Mouse (Mus musculus): ENCODE data around the gene Hspa1a. TPM values are rescaled to one million over a fixed set of nuclear protein-coding genes. Genes with fewer than 3 reads are reported as not detected.

Hspa1a gene
- polyA plus RNA-seq, 1 experiment: 1.9 TPM

DNA sequence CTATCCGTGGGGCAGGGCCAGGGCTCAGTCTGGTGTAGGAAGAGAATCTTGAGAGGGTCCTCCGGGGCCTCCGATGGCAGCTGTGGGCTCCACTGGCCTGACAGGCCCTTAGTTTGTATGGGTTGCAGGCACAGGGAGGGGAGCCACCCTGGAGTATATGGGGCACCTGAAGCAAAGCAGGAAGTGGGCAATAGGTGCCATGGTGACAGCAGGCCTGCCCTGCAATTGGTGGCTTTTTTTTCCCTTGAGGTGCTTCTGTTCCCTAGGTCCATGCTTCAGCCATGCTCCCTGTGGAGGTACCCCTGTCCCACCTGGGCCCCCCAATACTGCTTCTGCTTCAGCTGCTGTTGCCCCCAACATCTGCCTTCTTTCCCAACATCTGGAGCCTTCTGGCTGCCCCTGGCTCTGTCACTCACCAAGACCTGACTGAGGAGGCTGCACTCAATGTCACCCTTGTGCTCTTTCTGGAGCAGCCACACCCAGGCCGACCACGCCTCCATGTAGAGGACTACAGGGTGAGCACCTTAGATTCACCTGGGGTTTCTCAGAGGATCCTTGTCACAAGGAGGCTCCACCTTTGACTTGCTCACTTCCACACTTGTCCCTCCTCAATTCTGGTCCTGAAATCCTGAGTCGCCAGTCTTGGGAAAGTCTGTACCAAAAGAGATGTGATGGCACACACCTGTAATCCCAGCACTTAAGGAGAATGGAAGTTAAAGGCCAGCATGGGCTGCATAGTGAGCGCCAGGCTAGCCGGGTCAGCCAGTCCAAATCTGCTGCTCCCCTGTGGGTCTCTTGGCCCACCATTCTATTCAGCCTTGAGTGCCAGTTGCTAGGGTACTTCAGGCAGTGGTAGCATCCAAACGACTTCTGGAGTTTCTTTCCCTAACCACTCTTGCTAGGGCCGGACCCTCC is 45.1 kb upstream of the Hspa1a start:
- TF ChIP-seq CTCF (IDR thresholded peaks at IDR 0.05; ENCODE audit: low read depth, low read length) (no peak), EP300 (IDR thresholded peaks at IDR 0.05; ENCODE audit: insufficient read depth, low read depth, low read length) (no peak), POLR2A (IDR thresholded peaks at IDR 0.05; ENCODE audit: insufficient read depth, low read length) (no peak)
- no peaks in the 10 kb centered on the region for H3K9me3 ChIP-seq (replicated peaks; ENCODE audit: control insufficient read depth, insufficient read depth, low read length, poor library complexity, severe bottlenecking)
- no peak overlapping the region for H3K4me3 ChIP-seq (ENCODE audit: low read depth, low read length)
- H3K36me3 ChIP-seq (ENCODE audit: control insufficient read depth, insufficient read depth, low read length, poor library complexity, severe bottlenecking): peaks cover 31% of the 10 kb centered on the region
- no peaks in the 10 kb centered on the region for H3K4me1 ChIP-seq (ENCODE audit: control insufficient read depth, insufficient read depth, low read length)
- no peaks in the 10 kb centered on the region for H3K27me3 ChIP-seq (ENCODE audit: control insufficient read depth, insufficient read depth, low read length, poor library complexity, severe bottlenecking)
- no peak overlapping the region for H3K27ac ChIP-seq (ENCODE audit: insufficient read depth, low read length)
- H3K9ac ChIP-seq (ENCODE audit: low read depth, poor library complexity, severe bottlenecking): no peak overlapping the region

DNA sequence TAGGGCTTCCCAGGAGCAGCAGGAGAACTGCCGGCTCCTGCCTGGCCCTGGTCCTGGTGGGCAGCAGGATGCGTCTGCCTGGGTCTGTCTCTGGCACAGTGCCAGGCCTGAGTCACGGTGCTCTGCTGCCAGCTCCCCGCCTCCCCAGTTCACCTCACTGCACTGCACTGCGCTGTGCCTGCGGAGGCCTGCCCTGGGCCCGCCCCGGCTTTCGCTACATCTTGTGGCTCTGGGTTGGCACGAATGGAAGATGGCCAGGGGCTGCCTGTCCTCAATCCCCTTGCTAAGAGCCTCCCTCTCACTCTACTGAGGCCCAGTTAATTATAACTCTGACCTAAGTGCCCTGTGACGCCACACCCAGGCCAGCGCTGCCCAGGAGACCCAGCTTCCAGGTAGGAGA is 44.4 kb upstream of the Hspa1a start, which contains the start of gene Vwa7:
TSS of gene Vwa7 (plus strand) at position 204 of the 400 bp plus-strand sequence.
- Histone ChIP-seq H3K4me1 (ENCODE audit: control insufficient read depth, insufficient read depth, low read length) (no peaks in the 10 kb centered on the region), H3K27ac (ENCODE audit: insufficient read depth, low read length) (no peak within 1 kb of the TSS), H3K9me3 (replicated peaks; ENCODE audit: control insufficient read depth, insufficient read depth, low read length, poor library complexity, severe bottlenecking) (no peaks in the 10 kb centered on the region), H3K9ac (ENCODE audit: low read depth, poor library complexity, severe bottlenecking) (no peak within 1 kb of the TSS), H3K4me3 (ENCODE audit: low read depth, low read length) (no peak within 1 kb of the TSS), H3K36me3 (ENCODE audit: control insufficient read depth, insufficient read depth, low read length, poor library complexity, severe bottlenecking) (peaks cover 38% of the 10 kb centered on the region), H3K27me3 (ENCODE audit: control insufficient read depth, insufficient read depth, low read length, poor library complexity, severe bottlenecking) (no peaks in the 10 kb centered on the region)
- TF ChIP-seq EP300 (IDR thresholded peaks at IDR 0.05; ENCODE audit: insufficient read depth, low read depth, low read length): no peak
- TF ChIP-seq CTCF (IDR thresholded peaks at IDR 0.05; ENCODE audit: low read depth, low read length): no peak
- no peak for TF ChIP-seq POLR2A (IDR thresholded peaks at IDR 0.05; ENCODE audit: insufficient read depth, low read length)

DNA sequence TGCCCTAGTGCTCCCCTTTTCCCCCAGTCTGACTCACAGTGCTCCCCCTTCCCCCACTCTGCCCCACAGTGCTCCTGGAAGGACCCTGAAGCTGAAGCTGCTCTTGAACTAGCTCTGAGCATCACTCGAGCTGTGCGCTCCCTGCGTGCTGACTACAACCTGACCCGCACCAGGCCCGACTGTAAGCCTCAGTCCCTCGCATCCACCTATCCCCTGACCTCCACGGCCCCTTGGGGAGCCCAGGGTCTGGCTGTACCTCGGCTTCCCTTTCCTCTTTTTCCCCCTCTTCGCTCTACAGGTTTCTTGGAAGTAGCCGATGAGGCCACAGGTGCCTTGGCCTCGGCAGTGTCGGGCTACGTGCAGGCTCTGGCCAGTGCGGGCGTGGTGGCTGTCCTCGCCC is 43.3 kb upstream of the Hspa1a start:
- H3K27me3 ChIP-seq (ENCODE audit: control insufficient read depth, insufficient read depth, low read length, poor library complexity, severe bottlenecking): no peaks in the 10 kb centered on the region
- H3K9ac ChIP-seq (ENCODE audit: low read depth, poor library complexity, severe bottlenecking): no peak overlapping the region
- no peak for TF ChIP-seq POLR2A (IDR thresholded peaks at IDR 0.05; ENCODE audit: insufficient read depth, low read length)
- no peak for TF ChIP-seq CTCF (IDR thresholded peaks at IDR 0.05; ENCODE audit: low read depth, low read length)
- TF ChIP-seq EP300 (IDR thresholded peaks at IDR 0.05; ENCODE audit: insufficient read depth, low read depth, low read length): no peak
- H3K4me3 ChIP-seq (ENCODE audit: low read depth, low read length): no peak overlapping the region
- no peak overlapping the region for H3K27ac ChIP-seq (ENCODE audit: insufficient read depth, low read length)
- peaks cover 48% of the 10 kb centered on the region for H3K36me3 ChIP-seq (ENCODE audit: control insufficient read depth, insufficient read depth, low read length, poor library complexity, severe bottlenecking)
- H3K4me1 ChIP-seq (ENCODE audit: control insufficient read depth, insufficient read depth, low read length): no peaks in the 10 kb centered on the region
- no peaks in the 10 kb centered on the region for H3K9me3 ChIP-seq (replicated peaks; ENCODE audit: control insufficient read depth, insufficient read depth, low read length, poor library complexity, severe bottlenecking)

DNA sequence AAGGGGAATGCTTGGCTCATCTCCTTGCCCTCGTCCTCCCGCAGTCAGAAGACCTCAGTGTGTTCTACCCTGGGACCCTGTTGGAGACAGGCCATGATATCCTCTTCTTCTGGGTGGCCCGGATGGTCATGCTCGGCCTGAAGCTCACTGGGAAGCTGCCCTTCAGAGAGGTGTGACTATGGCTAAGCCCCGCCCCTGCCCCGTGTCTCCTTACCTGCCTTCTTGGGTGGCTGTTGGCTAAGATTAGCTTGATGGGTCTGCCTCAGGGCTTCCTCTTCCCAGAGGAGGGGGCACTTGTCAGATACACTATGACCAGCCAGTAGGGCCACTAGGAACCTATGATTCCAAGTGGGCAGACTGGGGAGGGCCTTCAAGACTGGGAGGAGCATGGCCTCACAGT is 41.3 kb upstream of the Hspa1a start:
- Histone ChIP-seq H3K9me3 (replicated peaks; ENCODE audit: control insufficient read depth, insufficient read depth, low read length, poor library complexity, severe bottlenecking) (no peaks in the 10 kb centered on the region), H3K4me3 (ENCODE audit: low read depth, low read length) (no peak overlapping the region), H3K27me3 (ENCODE audit: control insufficient read depth, insufficient read depth, low read length, poor library complexity, severe bottlenecking) (no peaks in the 10 kb centered on the region), H3K27ac (ENCODE audit: insufficient read depth, low read length) (no peak overlapping the region), H3K36me3 (ENCODE audit: control insufficient read depth, insufficient read depth, low read length, poor library complexity, severe bottlenecking) (peaks cover 62% of the 10 kb centered on the region), H3K4me1 (ENCODE audit: control insufficient read depth, insufficient read depth, low read length) (no peaks in the 10 kb centered on the region), H3K9ac (ENCODE audit: low read depth, poor library complexity, severe bottlenecking) (no peak overlapping the region)
- TF ChIP-seq EP300 (IDR thresholded peaks at IDR 0.05; ENCODE audit: insufficient read depth, low read depth, low read length) (no peak), POLR2A (IDR thresholded peaks at IDR 0.05; ENCODE audit: insufficient read depth, low read length) (no peak), CTCF (IDR thresholded peaks at IDR 0.05; ENCODE audit: low read depth, low read length) (no peak)

DNA sequence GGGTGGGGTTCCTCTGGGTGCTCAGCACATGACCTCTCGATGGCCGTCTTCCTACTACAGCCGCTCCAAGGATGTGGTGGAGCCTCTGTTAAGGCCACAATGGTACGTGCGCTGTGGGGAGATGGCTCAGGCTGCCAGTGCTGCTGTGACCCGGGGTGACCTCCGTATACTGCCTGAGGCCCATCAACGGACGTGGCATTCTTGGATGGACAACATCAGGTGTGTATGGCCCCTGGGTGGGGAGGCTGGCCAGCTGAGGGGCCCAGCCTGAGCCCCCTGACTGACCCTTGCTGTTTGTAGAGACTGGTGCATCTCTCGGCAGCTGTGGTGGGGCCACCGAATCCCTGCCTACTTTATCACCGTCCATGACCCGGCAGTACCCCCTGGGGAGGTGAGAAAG is 40.5 kb upstream of the Hspa1a start:
- Histone ChIP-seq H3K4me1 (ENCODE audit: control insufficient read depth, insufficient read depth, low read length) (no peaks in the 10 kb centered on the region), H3K9ac (ENCODE audit: low read depth, poor library complexity, severe bottlenecking) (no peak overlapping the region)
- TF ChIP-seq POLR2A (IDR thresholded peaks at IDR 0.05; ENCODE audit: insufficient read depth, low read length) (no peak), EP300 (IDR thresholded peaks at IDR 0.05; ENCODE audit: insufficient read depth, low read depth, low read length) (no peak)

DNA sequence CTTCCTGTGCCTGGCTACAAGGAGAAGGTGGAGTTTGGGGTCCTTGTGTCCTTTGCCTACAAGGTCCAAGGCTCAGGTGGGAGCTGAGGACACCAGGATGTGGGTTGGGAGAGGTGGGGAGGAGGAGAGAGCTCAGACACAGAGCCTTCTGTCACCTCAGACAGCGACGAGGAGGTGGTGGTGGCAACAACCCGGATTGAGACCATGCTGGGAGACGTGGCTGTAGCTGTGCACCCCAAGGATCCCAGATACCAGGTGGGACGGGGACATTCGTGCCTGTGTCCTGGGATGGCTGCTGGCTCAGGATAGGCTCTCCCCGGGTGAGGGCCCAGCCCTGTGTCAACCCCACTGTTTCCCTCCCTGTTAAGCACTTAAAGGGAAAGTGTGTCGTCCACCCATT is 39.5 kb upstream of the Hspa1a start:
- Histone ChIP-seq H3K36me3 (ENCODE audit: control insufficient read depth, insufficient read depth, low read length, poor library complexity, severe bottlenecking) (peaks cover 72% of the 10 kb centered on the region), H3K27ac (ENCODE audit: insufficient read depth, low read length) (no peak overlapping the region), H3K9me3 (replicated peaks; ENCODE audit: control insufficient read depth, insufficient read depth, low read length, poor library complexity, severe bottlenecking) (no peaks in the 10 kb centered on the region), H3K4me3 (ENCODE audit: low read depth, low read length) (no peak overlapping the region), H3K9ac (ENCODE audit: low read depth, poor library complexity, severe bottlenecking) (no peak overlapping the region), H3K4me1 (ENCODE audit: control insufficient read depth, insufficient read depth, low read length) (no peaks in the 10 kb centered on the region), H3K27me3 (ENCODE audit: control insufficient read depth, insufficient read depth, low read length, poor library complexity, severe bottlenecking) (no peaks in the 10 kb centered on the region)
- no peak for TF ChIP-seq EP300 (IDR thresholded peaks at IDR 0.05; ENCODE audit: insufficient read depth, low read depth, low read length)

More for the DNA sequence above, 40.5 kb upstream of the Hspa1a start:
- Histone ChIP-seq H3K9me3 (replicated peaks; ENCODE audit: control insufficient read depth, insufficient read depth, low read length, poor library complexity, severe bottlenecking) (no peaks in the 10 kb centered on the region), H3K27me3 (ENCODE audit: control insufficient read depth, insufficient read depth, low read length, poor library complexity, severe bottlenecking) (no peaks in the 10 kb centered on the region), H3K4me3 (ENCODE audit: low read depth, low read length) (no peak overlapping the region), H3K36me3 (ENCODE audit: control insufficient read depth, insufficient read depth, low read length, poor library complexity, severe bottlenecking) (peaks cover 66% of the 10 kb centered on the region), H3K27ac (ENCODE audit: insufficient read depth, low read length) (no peak overlapping the region)

Data from ES-Bruce4 (cell line).